Mouse (Mus musculus) stomach, postnatal 0 days (tissue): ENCODE results near the gene Gm45711.

Experiments
- CTCF ChIP-seq: IDR thresholded peaks from 2 replicates; pipeline ENCODE4 v1.5.1; 2016; ENCODE audit warnings: antibody characterized with exemption, low read depth, mild to moderate bottlenecking, moderate library complexity
- EP300 ChIP-seq: optimal IDR thresholded peaks from 2 replicates; pipeline ENCODE3; 2016; ENCODE audit warnings: antibody characterized with exemption

- TF ChIP-seq CTCF, result no peak
- no peak for TF ChIP-seq EP300
Observed at GRCm38 (mm10) chr8:104334196-104334595, 24.3 kb upstream of the Gm45711 start.
